Mouse (Mus musculus) hindbrain, embryonic 16.5 days (tissue): ENCODE results near the gene Ptprn2. TPM values are rescaled to one million over a fixed set of nuclear protein-coding genes. Genes with fewer than 3 reads are reported as not detected.

Experiments
- ATAC-seq: fragments of 200-750 bp; cut with Nextera tagmentation; 2 replicates; pipeline ENCODE4 v1.8.0; 2017; ENCODE audit warnings: moderate TSS enrichment, moderate library complexity
- H3K27ac ChIP-seq: fragments of 300-500 bp; sonication (generic); 2 replicates; pipeline ENCODE4 v1.5.1; 2014; ENCODE audit warnings: low read depth, mild to moderate bottlenecking, control low read depth, low read length, moderate library complexity
- H3K27me3 ChIP-seq: fragments of 300-500 bp; sonication (generic); replicated peaks from 2 replicates; pipeline ENCODE4 v1.6.1; 2014; ENCODE audit warnings: low read length; ENCODE audit not compliant: control insufficient read depth, insufficient read depth
- H3K36me3 ChIP-seq: fragments of 300-500 bp; sonication (generic); 2 replicates; pipeline ENCODE4 v1.6.1; 2014; ENCODE audit warnings: mild to moderate bottlenecking, low read length, moderate library complexity, mixed read lengths; ENCODE audit not compliant: control insufficient read depth, insufficient read depth
- H3K4me1 ChIP-seq: fragments of 300-500 bp; sonication (generic); 2 replicates; pipeline ENCODE4 v1.6.1; 2014; ENCODE audit warnings: low read depth, low read length; ENCODE audit not compliant: control insufficient read depth, insufficient read depth
- H3K4me2 ChIP-seq: fragments of 300-500 bp; sonication (generic); 2 replicates; pipeline ENCODE4 v1.6.1; 2014; ENCODE audit warnings: mild to moderate bottlenecking, low read length, control low read depth, moderate library complexity
- H3K4me3 ChIP-seq: fragments of 300-500 bp; sonication (generic); 2 replicates; pipeline ENCODE4 v1.5.1; 2014; ENCODE audit warnings: mild to moderate bottlenecking, low read length, control low read depth, moderate library complexity
- H3K9ac ChIP-seq: fragments of 300-500 bp; sonication (generic); 2 replicates; pipeline ENCODE4 v1.6.1; 2014; ENCODE audit warnings: low read depth, mild to moderate bottlenecking, control low read depth, low read length, moderate library complexity
- H3K9me3 ChIP-seq: fragments of 300-500 bp; sonication (generic); 2 replicates; pipeline ENCODE4 v1.6.1; 2014; ENCODE audit warnings: mild to moderate bottlenecking, low read length, moderate library complexity; ENCODE audit not compliant: control insufficient read depth
- WGBS: fragments of 180-500 bp; shearing (Covaris S2); extraction: QIAGEN DNeasy Blood & Tissue Kit; methylation state at CpG from one replicate; pipeline ENCODE4 v1.1.7; 2014; 5-methylcytosine and 5-hydroxymethylcytosine counted together
- polyA plus RNA-seq: library from polyadenylated mRNA; unstranded; fragments of >200 nt; fragmentation: Nextera tagmentation; extraction: Ambion mirVana; gene quantifications from 2 replicates; pipeline ENCODE4 v1.2.1, GENCODE M21; 2015

The Ptprn2 gene
- polyA plus RNA-seq, 1 experiment from 2014 or later = 11.7 TPM

GRCm38 (mm10) chr12:117268543-117269172 lies 783.1 kb downstream of the Ptprn2 start:
- Histone ChIP-seq H3K4me3 (no peak overlapping the region), H3K36me3 (peaks cover 2% of the 10 kb centered on the region; the same call in 1 of the 2 replicates), H3K9me3 (no peaks in the 10 kb centered on the region), H3K4me1 (peaks cover 15% of the 10 kb centered on the region; the same call in 1 of the 2 replicates), H3K27ac (no peak overlapping the region), H3K9ac (no peak overlapping the region), H3K27me3 (no peaks in the 10 kb centered on the region), H3K4me2 (no peak overlapping the region)
- no peak for ATAC-seq
- WGBS = 74% methylated on average over 7 of the region's 7 CpGs

GRCm38 (mm10) chr12:117269310-117269709 lies 783.8 kb downstream of the Ptprn2 start:
- Histone ChIP-seq H3K4me1 (peaks cover 15% of the 10 kb centered on the region; the same call in 1 of the 2 replicates), H3K4me3 (no peak overlapping the region), H3K27ac (no peak overlapping the region), H3K36me3 (peaks cover 2% of the 10 kb centered on the region; the same call in 1 of the 2 replicates), H3K9ac (no peak overlapping the region), H3K9me3 (no peaks in the 10 kb centered on the region), H3K27me3 (no peaks in the 10 kb centered on the region), H3K4me2 (no peak overlapping the region)
- WGBS = 36% methylated on average over 4 of the region's 4 CpGs
- peak; percentile 43; the same call in 1 of the 2 replicates for ATAC-seq

DNA sequence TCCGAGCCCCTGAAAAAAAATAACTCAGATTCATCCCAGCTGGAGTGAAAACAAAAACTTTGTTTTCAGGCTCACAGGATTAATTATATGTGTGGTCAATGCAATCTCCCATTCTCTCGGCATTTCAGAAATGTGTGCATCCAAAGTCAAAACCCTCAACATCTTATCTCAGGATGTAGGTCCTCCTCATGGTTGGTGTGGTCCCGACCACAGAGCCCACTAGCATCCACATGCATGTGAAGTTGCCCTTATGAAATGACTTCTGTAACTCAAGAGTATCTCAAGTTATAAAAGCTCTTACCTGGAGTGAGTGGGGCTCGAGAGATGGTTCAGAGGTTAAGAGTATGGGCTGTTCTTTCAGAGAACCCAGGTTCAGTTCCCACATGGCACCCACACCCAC lies 784.7 kb downstream of the Ptprn2 start:
- Histone ChIP-seq H3K9me3 (no peaks in the 10 kb centered on the region), H3K4me2 (no peak overlapping the region), H3K4me3 (no peak overlapping the region), H3K9ac (no peak overlapping the region), H3K4me1 (peaks cover 15% of the 10 kb centered on the region; the same call in 1 of the 2 replicates), H3K27ac (no peak overlapping the region), H3K27me3 (no peaks in the 10 kb centered on the region), H3K36me3 (peaks cover 2% of the 10 kb centered on the region; the same call in 1 of the 2 replicates)
- no peak for ATAC-seq
- 84% methylated on average over 4 of the region's 4 CpGs for WGBS

DNA sequence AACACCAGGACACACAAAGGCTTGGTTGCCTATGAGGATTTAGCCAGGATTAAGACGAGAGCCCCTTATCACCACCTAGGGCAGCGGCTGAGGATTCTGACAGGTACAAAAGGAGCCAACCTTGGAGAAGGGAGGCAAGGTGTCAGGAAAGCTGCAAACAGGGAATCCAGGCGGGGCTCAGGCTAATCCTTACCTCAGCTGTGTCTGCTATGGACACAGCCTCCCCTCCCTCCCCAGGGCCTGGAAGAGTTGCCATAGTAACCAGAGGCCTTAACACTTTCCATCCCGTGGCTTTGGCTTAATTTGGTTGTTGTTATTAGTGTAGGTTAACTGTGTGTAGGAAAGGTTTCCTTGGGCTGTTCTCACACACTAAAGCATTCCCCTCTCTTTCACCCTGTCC lies 787.6 kb downstream of the Ptprn2 start:
- Histone ChIP-seq H3K4me3 (no peak overlapping the region), H3K4me1 (peaks cover 15% of the 10 kb centered on the region; the same call in 1 of the 2 replicates), H3K27ac (peak overlapping the region; percentile 23), H3K9ac (no peak overlapping the region), H3K9me3 (no peaks in the 10 kb centered on the region), H3K27me3 (no peaks in the 10 kb centered on the region), H3K4me2 (no peak overlapping the region), H3K36me3 (peaks cover 2% of the 10 kb centered on the region; the same call in 1 of the 2 replicates)
- WGBS = 17% methylated on average over 4 of the region's 4 CpGs
- peak; percentile 53; the same call in 1 of the 2 replicates for ATAC-seq

DNA sequence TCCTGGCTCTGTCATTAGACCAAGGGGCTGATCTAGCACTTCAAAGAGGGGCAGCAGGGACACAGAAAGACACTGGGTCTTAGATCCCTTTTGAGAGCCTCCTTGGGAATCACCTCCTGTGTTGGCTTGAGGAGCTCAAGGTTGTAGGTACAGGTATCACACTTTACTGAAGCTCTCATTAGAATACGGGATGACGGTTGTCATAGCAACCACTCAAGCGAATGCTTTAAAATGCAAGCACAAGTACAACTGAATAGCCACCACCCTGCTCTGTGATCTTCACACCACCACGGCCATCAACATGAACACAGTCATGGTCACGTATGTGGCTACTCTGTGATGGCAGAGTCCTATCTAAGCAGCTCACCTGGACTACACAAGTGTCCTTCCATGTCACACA lies 789.1 kb downstream of the Ptprn2 start:
- 71% methylated on average over 5 of the region's 5 CpGs for WGBS
- Histone ChIP-seq H3K27ac (no peak overlapping the region; the same call in 1 of the 2 replicates), H3K9ac (no peak overlapping the region), H3K9me3 (no peaks in the 10 kb centered on the region), H3K27me3 (no peaks in the 10 kb centered on the region), H3K4me2 (no peak overlapping the region), H3K4me1 (peaks cover 15% of the 10 kb centered on the region; the same call in 1 of the 2 replicates), H3K4me3 (no peak overlapping the region), H3K36me3 (peaks cover 2% of the 10 kb centered on the region; the same call in 1 of the 2 replicates)
- ATAC-seq = no peak

DNA sequence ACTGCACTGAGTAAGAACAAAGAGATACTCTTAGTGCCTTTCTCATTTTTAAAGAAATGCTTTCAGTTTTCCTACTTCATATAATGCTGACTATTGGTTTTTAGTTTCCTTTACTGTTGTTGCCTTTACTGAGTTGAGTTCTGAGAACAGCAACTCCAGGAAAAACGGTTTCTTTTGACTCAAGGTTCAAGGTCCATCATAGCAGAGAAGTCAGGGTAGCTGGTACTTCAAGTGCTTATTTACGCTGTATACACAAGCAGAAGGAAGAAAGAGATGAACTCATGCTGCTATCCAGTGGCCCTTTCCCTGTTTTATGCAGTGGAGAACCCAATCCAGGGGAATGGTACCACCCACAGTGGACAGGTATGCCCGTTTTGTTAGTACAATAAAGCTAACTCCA lies 795.3 kb downstream of the Ptprn2 start:
- Histone ChIP-seq H3K27me3 (no peaks in the 10 kb centered on the region), H3K9me3 (no peaks in the 10 kb centered on the region), H3K4me1 (no peaks in the 10 kb centered on the region), H3K4me3 (no peak overlapping the region), H3K4me2 (no peak overlapping the region), H3K9ac (no peak overlapping the region), H3K27ac (no peak overlapping the region), H3K36me3 (no peaks in the 10 kb centered on the region)
- no peak for ATAC-seq
- 91% methylated on average over 3 of the region's 3 CpGs for WGBS

DNA sequence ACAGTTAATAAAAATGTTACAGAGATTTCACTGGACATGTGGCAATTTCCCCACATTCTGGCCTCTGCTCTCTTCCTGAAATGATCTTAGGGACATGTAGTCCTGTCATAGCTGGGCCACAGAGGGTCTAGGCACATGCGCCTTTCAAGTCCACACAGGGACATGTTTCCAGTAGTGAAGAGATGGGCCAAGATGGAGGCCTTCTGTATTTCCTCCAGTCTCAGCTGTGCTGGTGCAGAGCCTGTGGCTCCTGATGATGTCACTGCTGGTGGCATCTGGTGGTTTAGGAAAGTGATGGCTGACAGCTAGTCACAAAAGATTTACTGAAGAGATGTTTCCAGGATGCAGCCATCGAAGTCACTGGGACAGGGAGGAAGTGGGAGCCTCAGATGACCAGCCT lies 797.1 kb downstream of the Ptprn2 start:
- H3K27ac ChIP-seq = no peak overlapping the region
- H3K9ac ChIP-seq = no peak overlapping the region
- no peaks in the 10 kb centered on the region for H3K9me3 ChIP-seq
- H3K27me3 ChIP-seq = no peaks in the 10 kb centered on the region
- no peak for ATAC-seq
- no peak overlapping the region for H3K4me2 ChIP-seq
- H3K4me1 ChIP-seq = no peaks in the 10 kb centered on the region
- no peaks in the 10 kb centered on the region for H3K36me3 ChIP-seq
- H3K4me3 ChIP-seq = no peak overlapping the region
- WGBS = 82% methylated on average over 2 of the region's 2 CpGs

DNA sequence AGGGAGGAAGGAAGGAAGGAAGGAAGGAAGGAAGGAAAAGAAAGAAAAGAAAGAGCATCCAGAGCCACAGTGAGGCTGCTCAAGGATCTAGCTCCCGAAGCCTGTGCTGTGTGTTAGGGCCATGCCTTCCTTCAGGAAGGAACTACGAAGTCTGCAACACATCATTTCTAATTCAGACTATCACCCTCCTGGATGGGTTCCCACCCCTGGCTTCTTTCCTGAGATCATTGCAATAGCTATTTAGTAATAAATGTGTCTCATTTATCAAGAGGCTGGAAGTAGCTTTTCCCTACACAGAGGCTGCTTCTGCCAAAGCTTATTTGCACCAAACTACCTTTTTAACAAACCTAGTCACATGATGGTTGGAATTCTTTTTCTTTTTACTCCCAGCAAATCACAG lies 801.9 kb downstream of the Ptprn2 start:
- ATAC-seq = no peak
- no peak overlapping the region for H3K27ac ChIP-seq

DNA sequence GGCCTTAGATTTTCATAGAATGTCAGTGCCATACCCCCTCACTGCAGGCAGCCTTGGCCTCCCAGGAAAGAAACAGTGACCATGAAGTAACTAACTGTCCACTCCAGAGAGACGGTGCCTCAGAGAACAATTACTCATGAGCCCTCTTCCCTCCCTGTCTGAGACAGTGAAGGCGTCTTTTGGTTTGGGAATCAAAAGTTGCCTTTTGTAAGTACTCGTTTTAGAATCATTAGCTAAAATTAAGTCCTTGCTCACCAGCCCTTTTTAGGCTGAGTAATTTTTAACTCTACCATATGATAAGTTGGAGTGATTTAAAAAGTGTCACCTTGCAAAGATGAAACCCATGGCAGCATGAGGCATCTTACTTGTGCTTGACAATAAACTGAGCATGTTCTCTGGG lies 806.4 kb downstream of the Ptprn2 start:
- no peak overlapping the region for H3K4me2 ChIP-seq
- H3K4me3 ChIP-seq = no peak overlapping the region
- no peak overlapping the region for H3K27ac ChIP-seq
- H3K27me3 ChIP-seq = no peaks in the 10 kb centered on the region
- H3K9me3 ChIP-seq = no peaks in the 10 kb centered on the region
- ATAC-seq = no peak; the same call in 1 of the 2 replicates
- H3K36me3 ChIP-seq = no peaks in the 10 kb centered on the region
- H3K9ac ChIP-seq = no peak overlapping the region
- WGBS = 58% methylated on average over 3 of the region's 3 CpGs
- no peaks in the 10 kb centered on the region for H3K4me1 ChIP-seq

More for the DNA sequence above, 801.9 kb downstream of the Ptprn2 start:
- no peaks in the 10 kb centered on the region for H3K9me3 ChIP-seq
- H3K27me3 ChIP-seq = no peaks in the 10 kb centered on the region
- no peak overlapping the region for H3K4me2 ChIP-seq
- H3K4me3 ChIP-seq = no peak overlapping the region
- no peak overlapping the region for H3K9ac ChIP-seq
- H3K36me3 ChIP-seq = no peaks in the 10 kb centered on the region
- H3K4me1 ChIP-seq = no peaks in the 10 kb centered on the region
- 69% methylated on average over 2 of the region's 2 CpGs for WGBS
